Mouse (Mus musculus): ENCODE data around the gene Kcnd3.

The Kcnd3 gene

GRCm38 (mm10) chr3:105451627-105452555 lies at the start of gene Kcnd3:
TSS of gene Kcnd3 (plus strand) at chr3:105452330.
- in situ Hi-C loops (cut with MboI; ENCODE audit: low pct_unique_long_range_greater_than_20kb in 1 of 2, low sequenced_read_pairs in 2 of 2, unreplicated experiment in 1 of 2) = no loop called here

GRCm38 (mm10) chr3:105402676-105403075 lies 49.5 kb upstream of the Kcnd3 start:
- in situ Hi-C loops (cut with MboI; ENCODE audit: low pct_unique_long_range_greater_than_20kb in 1 of 2, low sequenced_read_pairs in 2 of 2, unreplicated experiment in 1 of 2) = no loop called here

- in situ Hi-C loops (cut with MboI; ENCODE audit: low pct_unique_long_range_greater_than_20kb in 1 of 2, low sequenced_read_pairs in 2 of 2, unreplicated experiment in 1 of 2) = no loop called here
These were observed 48.6 kb upstream of the Kcnd3 start for GRCm38 (mm10) chr3:105403410-105404076.

GRCm38 (mm10) chr3:105404077-105404446 lies 48.1 kb upstream of the Kcnd3 start:
- in situ Hi-C loops (cut with MboI; ENCODE audit: low pct_unique_long_range_greater_than_20kb in 1 of 2, low sequenced_read_pairs in 2 of 2, unreplicated experiment in 1 of 2) = no loop called here

- in situ Hi-C loops (cut with MboI; ENCODE audit: low pct_unique_long_range_greater_than_20kb in 1 of 2, low sequenced_read_pairs in 2 of 2, unreplicated experiment in 1 of 2) = no loop called here
These were observed 46.6 kb upstream of the Kcnd3 start for GRCm38 (mm10) chr3:105405516-105405915.

GRCm38 (mm10) chr3:105406036-105406435 lies 46.1 kb upstream of the Kcnd3 start:
- in situ Hi-C loops (cut with MboI; ENCODE audit: low pct_unique_long_range_greater_than_20kb in 1 of 2, low sequenced_read_pairs in 2 of 2, unreplicated experiment in 1 of 2) = no loop called here

GRCm38 (mm10) chr3:105408211-105408610 lies 43.9 kb upstream of the Kcnd3 start:
- in situ Hi-C loops (cut with MboI; ENCODE audit: low pct_unique_long_range_greater_than_20kb in 1 of 2, low sequenced_read_pairs in 2 of 2, unreplicated experiment in 1 of 2) = no loop called here

GRCm38 (mm10) chr3:105410810-105411209 lies 41.3 kb upstream of the Kcnd3 start:
- in situ Hi-C loops (cut with MboI; ENCODE audit: low pct_unique_long_range_greater_than_20kb in 1 of 2, low sequenced_read_pairs in 2 of 2, unreplicated experiment in 1 of 2) = no loop called here

GRCm38 (mm10) chr3:105411776-105412175 lies 40.4 kb upstream of the Kcnd3 start:
- in situ Hi-C loops (cut with MboI; ENCODE audit: low pct_unique_long_range_greater_than_20kb in 1 of 2, low sequenced_read_pairs in 2 of 2, unreplicated experiment in 1 of 2) = no loop called here

- in situ Hi-C loops (cut with MboI; ENCODE audit: low pct_unique_long_range_greater_than_20kb in 1 of 2, low sequenced_read_pairs in 2 of 2, unreplicated experiment in 1 of 2) = no loop called here
These were observed 39.9 kb upstream of the Kcnd3 start for GRCm38 (mm10) chr3:105412229-105412628.

GRCm38 (mm10) chr3:105412681-105413080 lies 39.4 kb upstream of the Kcnd3 start:
- in situ Hi-C loops (cut with MboI; ENCODE audit: low pct_unique_long_range_greater_than_20kb in 1 of 2, low sequenced_read_pairs in 2 of 2, unreplicated experiment in 1 of 2) = no loop called here

- in situ Hi-C loops (cut with MboI; ENCODE audit: low pct_unique_long_range_greater_than_20kb in 1 of 2, low sequenced_read_pairs in 2 of 2, unreplicated experiment in 1 of 2) = no loop called here
These were observed 33.7 kb upstream of the Kcnd3 start for GRCm38 (mm10) chr3:105418441-105418840.

- in situ Hi-C loops (cut with MboI; ENCODE audit: low pct_unique_long_range_greater_than_20kb in 1 of 2, low sequenced_read_pairs in 2 of 2, unreplicated experiment in 1 of 2) = no loop called here
These were observed 29.7 kb upstream of the Kcnd3 start for GRCm38 (mm10) chr3:105422391-105422790.

GRCm38 (mm10) chr3:105423427-105423826 lies 28.7 kb upstream of the Kcnd3 start:
- in situ Hi-C loops (cut with MboI; ENCODE audit: low pct_unique_long_range_greater_than_20kb in 1 of 2, low sequenced_read_pairs in 2 of 2, unreplicated experiment in 1 of 2) = no loop called here

- in situ Hi-C loops (cut with MboI; ENCODE audit: low pct_unique_long_range_greater_than_20kb in 1 of 2, low sequenced_read_pairs in 2 of 2, unreplicated experiment in 1 of 2) = no loop called here
These were observed 23.5 kb upstream of the Kcnd3 start for GRCm38 (mm10) chr3:105428586-105428985.

GRCm38 (mm10) chr3:105436383-105436782 lies 15.7 kb upstream of the Kcnd3 start:
- in situ Hi-C loops (cut with MboI; ENCODE audit: low pct_unique_long_range_greater_than_20kb in 1 of 2, low sequenced_read_pairs in 2 of 2, unreplicated experiment in 1 of 2) = no loop called here

GRCm38 (mm10) chr3:105436971-105437370 lies 15.2 kb upstream of the Kcnd3 start:
- in situ Hi-C loops (cut with MboI; ENCODE audit: low pct_unique_long_range_greater_than_20kb in 1 of 2, low sequenced_read_pairs in 2 of 2, unreplicated experiment in 1 of 2) = no loop called here

GRCm38 (mm10) chr3:105440873-105441495 lies 11.1 kb upstream of the Kcnd3 start:
- in situ Hi-C loops (cut with MboI; ENCODE audit: low pct_unique_long_range_greater_than_20kb in 1 of 2, low sequenced_read_pairs in 2 of 2, unreplicated experiment in 1 of 2) = no loop called here
